Mouse (Mus musculus) T-helper 2 cell (primary cell): ENCODE measurements at regions not wholly inside any gene's neighbourhood (a gene's known extent, or its start where the extent isn't known, plus 50 kb on each side); places are given as distances from the start of the nearest gene placed in this dataset.

Source experiments
- in situ Hi-C: fragments of 300-600 bp; cut with MboI, MseI; formaldehyde crosslinking; loops from one replicate; pipeline ENCODE4 v1.15.1; 2025; ENCODE audit warnings: high pct_unique_total_duplicates

DNA sequence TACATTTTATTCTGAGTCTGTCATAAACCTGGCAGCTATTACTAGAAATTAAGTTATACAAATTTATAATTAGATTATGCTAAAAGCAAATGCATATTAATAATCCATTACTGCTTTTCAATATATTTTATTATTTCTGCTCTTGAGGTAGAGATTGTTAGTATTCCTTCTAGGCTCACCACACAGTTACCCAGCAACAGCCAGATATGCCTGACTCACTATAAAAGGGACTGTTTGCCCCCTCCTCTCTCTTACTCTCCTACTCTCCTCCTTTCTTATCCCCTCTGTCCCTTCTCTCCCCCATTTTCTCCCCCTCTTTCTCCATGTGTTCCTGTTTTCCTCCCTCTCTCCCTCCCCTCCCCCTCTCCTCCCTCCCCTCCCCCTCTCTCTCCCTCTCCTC, 98.7 kb downstream of the 4930505A04Rik start:
- in situ Hi-C loops, result no loop called here

- in situ Hi-C loops, result no loop called here
Measured at GRCm38 (mm10) chr11:30371963-30372362, 99.7 kb downstream of the 4930505A04Rik start.

DNA sequence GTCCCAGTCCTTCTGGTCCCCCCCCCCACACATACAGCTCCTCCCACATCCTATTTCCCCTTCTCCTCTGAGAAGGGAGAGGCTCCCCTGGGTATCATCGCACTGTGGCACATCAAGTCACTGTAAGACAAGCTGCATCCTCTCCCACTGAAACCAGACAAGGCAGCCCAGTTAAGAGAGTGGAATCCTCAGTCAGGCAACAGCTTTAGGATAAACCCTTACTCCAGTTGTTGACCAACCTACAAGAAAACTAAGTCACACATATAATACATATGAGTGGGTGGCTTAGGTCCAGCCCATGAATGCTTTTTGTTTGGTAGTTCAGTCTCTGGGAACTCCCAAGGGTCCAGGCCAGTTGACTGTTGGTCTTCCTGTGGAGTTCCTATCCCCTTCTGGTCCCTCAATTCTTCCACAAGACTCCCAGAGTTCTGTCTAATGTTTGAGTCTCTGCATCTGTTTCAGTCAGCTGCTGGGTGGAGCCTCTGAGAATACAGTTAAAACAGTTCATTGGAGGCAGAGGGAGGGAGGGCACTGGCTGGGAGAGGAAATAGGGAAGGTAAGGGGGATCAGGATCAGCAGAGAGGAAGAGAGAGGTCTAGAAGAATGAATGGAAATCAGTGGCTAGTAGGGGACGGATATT, 101.7 kb upstream of the Sptbn1 start:
- in situ Hi-C loops, result no loop called here

DNA sequence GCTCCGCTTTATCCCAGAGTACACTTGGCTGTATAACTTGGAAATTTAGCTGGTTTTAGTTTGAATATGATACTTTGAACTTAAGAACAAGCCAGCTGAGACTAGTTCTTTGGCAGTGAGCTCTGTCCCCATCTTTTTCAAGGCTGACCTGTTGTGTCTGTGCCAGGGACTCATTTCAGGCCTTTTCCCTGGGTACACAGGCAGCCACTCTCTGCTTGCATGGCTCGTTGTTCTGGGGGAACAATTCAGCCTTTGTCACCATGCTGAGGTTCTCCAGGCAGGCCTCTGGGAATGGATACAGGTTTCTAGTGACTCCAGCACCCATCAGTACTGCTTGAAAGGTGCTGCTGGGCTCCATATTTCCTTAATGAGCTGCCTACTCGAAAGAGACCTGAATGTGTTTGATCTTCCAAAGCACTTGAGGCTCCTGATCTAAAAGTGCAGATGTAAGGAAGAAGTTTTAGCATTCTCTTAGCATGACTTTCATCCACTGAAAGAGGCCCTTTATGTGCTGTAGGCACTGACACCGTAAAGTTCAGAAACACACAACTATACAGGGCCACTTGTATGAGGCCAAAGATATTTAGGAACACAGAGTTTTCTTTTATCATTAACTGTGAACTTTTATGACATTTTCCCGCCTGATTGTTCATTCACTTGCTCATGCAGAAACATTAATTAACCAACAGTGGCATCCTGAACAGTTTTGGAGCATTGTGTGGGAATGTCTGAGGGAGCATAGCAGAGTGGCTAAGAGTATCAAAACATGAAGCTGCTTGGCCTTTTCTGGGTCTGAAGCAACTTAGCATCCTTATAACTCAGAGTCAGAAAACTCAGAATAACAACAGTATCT, 99.6 kb upstream of the Sptbn1 start:
- in situ Hi-C loops, result no loop called here

DNA sequence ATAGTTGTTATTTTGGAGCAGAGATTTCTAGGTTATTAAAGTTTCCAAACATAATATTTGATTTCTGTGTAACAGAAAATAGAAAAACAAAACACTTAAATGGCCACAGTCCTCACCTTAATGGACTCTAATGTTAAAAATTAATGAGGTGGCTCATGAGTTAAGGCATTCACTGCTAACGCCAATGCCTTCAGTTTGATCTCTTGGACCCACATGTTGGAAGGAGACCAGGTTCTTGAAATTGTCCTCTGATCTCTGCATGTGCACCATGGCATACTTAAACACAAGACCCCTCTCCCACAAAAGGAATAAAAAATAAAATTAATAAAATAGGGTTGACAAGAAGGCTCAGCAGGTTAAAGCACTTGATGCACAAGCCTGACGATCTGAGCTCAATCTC, 98.5 kb upstream of the Sptbn1 start:
- in situ Hi-C loops, result no loop called here

DNA sequence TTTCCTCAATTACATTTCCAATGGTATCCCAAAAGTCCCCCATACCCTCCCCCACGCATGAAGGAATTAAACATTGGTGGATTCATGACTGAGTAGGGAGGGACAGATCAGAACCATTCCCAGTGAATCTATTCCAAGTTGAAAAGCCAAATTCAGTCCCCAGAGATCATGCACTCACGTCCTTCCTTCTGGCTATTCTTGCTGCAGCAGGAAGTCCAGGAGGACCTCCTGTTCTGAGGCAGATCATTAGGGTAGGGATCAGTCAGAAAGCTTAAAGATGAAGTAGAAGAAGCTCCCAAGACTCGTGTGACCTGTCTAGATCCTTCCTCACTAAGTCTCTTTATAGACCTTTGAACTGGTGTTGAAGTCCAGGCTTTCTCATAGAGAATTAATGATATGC, 97.0 kb upstream of the Sptbn1 start:
- in situ Hi-C loops, result no loop called here

GRCm38 (mm10) chr11:30364591-30364990, 96.6 kb upstream of the Sptbn1 start:
- in situ Hi-C loops, result no loop called here

DNA sequence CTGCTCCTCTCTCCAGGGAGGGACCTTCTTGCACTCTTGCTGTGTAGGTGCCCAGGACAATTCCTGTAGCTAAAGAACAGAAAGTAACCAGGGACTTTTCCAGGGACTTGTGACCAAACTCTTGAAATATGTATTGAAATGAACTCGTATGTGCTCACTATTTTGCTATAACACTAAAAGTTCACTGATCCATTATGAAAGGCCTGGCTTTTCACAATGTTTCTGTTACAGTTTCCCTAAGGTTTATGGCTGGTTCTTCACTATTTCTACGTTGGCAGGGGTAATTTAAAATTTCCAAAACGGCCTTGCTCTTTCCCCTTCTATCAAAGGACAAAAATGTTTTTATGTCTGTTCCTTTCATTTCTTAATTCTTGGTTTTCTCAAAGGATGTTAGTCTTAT, 90.2 kb upstream of the Sptbn1 start:
- in situ Hi-C loops, result loop anchor here (10.0 kb wide), 1 partner anchor 933 kb away; no protein-coding TSS in a partner anchor

DNA sequence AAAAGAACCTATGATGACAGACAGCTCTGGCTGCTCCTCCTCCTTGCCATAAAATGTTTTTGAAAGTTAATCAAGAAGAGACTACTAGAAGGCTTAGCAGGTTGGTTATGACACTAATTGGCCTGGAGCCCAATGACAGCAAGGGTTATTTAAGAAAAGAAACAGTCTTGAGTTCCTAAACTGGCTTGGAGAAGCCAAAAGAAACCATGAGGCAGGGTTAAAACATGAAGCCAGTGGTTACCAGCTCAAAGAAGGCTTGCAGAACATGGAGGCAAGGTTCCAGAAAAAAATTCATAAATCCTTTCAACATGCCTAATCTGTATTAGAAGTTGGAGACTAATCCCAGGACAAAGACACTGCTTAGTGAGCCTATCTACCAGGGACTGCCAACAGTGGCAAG, 87.4 kb upstream of the Sptbn1 start:
- in situ Hi-C loops, result loop anchor here (10.0 kb wide), 1 partner anchor 931 kb away; no protein-coding TSS in a partner anchor

DNA sequence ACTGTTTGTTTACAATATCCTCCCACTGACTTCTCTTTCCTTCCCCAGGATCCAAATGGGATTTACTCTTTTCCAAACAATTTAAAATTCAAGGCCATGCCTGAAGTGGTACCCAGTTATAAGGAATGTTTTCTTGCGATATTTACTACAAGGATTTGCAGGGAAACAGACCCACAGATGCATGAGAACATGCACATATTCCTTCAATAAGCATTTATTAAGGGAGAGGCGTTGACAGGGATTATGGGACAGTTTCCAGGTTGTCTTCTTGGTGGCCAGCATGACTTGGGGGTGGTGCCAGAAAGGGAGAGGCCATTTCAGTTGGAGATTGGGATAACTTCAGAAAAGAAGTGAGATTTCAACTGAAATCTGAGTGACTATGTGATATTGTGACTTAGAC, 58.4 kb upstream of the Sptbn1 start:
- in situ Hi-C loops, result no loop called here
